Comparison of ENCODE assay signal across 25 mouse cellular contexts in the genomic region with DNA sequence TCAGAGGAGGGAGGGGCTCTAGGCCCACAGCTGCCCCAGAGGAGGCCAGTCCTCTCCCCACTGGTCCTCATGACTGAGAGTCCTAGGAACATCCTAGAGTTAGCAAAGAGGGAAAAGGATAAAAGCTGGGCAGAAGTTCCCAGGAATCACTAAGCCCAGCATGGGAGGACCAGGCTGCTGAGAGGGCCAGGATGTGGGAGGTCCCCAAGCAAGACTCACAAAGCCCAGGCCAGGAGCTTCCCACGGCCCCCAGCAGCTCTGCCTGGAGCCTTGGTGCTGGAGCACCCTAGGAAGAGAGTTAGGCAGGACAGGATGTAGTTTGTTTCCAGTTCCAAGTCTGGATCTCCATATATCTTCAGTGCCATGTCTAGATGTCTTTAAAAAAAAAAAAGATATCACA. TPM values are rescaled to one million over a fixed set of nuclear protein-coding genes. Genes with fewer than 3 reads are reported as not detected.
DNase-seq lines count a peak whose midpoint lies in the region; ATAC-seq and TF ChIP-seq lines count a peak whose summit lies in the region.
"Had no signal": no experiment of that assay in that cellular context is flagged by ENCODE, and none has a peak within 500 bp of the region (broad histone marks: within the 10 kb centered on the region; RNA-seq: fewer than 3 reads in every experiment).

No protein-coding gene starts in this region.

- ATAC-seq in intestine, embryonic 16.5 days = no peak
- ATAC-seq in intestine, postnatal 0 days = no peak
- ATAC-seq in lung, postnatal 0 days = peak; percentile 30; the same call in 1 of the 2 replicates
- ATAC-seq: forebrain, embryonic 13.5 days; forebrain, embryonic 16.5 days; hindbrain, embryonic 16.5 days; intestine, embryonic 15.5 days; Patski had no signal

- no peaks in the 10 kb centered on the region for H3K9me3 ChIP-seq in heart, embryonic 10.5 days
- no peaks in the 10 kb centered on the region for H3K9me3 ChIP-seq in intestine, embryonic 16.5 days (ENCODE audit: control insufficient read depth, low read length)
- H3K9me3 ChIP-seq in intestine, postnatal 0 days (ENCODE audit: control insufficient read depth) = no peaks in the 10 kb centered on the region
- H3K9me3 ChIP-seq in lung, postnatal 0 days (ENCODE audit: low read length) = no peaks in the 10 kb centered on the region
- H3K9me3 ChIP-seq: forebrain, embryonic 10.5 days; forebrain, embryonic 13.5 days; G1E; heart, embryonic 13.5 days; hindbrain, embryonic 10.5 days; hindbrain, embryonic 13.5 days; intestine, embryonic 15.5 days had no signal

- peaks cover 17% of the 10 kb centered on the region for H3K4me1 ChIP-seq in heart, embryonic 10.5 days
- peaks cover 10% of the 10 kb centered on the region for H3K4me1 ChIP-seq in intestine, embryonic 16.5 days (ENCODE audit: control insufficient read depth, insufficient read depth, low read length)
- no peaks in the 10 kb centered on the region for H3K4me1 ChIP-seq in intestine, postnatal 0 days (replicated peaks; ENCODE audit: control insufficient read depth, insufficient read depth, low read length)
- peaks cover 4% of the 10 kb centered on the region; the same call in 1 of the 2 replicates for H3K4me1 ChIP-seq in lung, postnatal 0 days (ENCODE audit: insufficient read depth, low read depth, low read length)

- WGBS in heart, embryonic 10.5 days = 52% methylated on average over 1 of the region's 1 CpGs
- WGBS in intestine, embryonic 16.5 days = 58% methylated on average over 1 of the region's 1 CpGs
- 89% methylated on average over 1 of the region's 1 CpGs for WGBS in intestine, postnatal 0 days
- 44% methylated on average over 1 of the region's 1 CpGs for WGBS in lung, postnatal 0 days

- H3K36me3 ChIP-seq in heart, embryonic 10.5 days = peaks cover 6% of the 10 kb centered on the region; the same call in 1 of the 2 replicates
- H3K36me3 ChIP-seq in intestine, embryonic 16.5 days (ENCODE audit: control insufficient read depth, insufficient read depth, low read length) = no peaks in the 10 kb centered on the region
- H3K36me3 ChIP-seq in intestine, postnatal 0 days (ENCODE audit: control insufficient read depth, insufficient read depth) = no peaks in the 10 kb centered on the region
- no peaks in the 10 kb centered on the region for H3K36me3 ChIP-seq in lung, postnatal 0 days (ENCODE audit: insufficient read depth, low read length)
- H3K36me3 ChIP-seq: forebrain, embryonic 10.5 days; heart, embryonic 13.5 days; intestine, embryonic 15.5 days had no signal

- H3K4me3 ChIP-seq in heart, embryonic 10.5 days = no peak overlapping the region
- H3K4me3 ChIP-seq in intestine, embryonic 16.5 days (ENCODE audit: low read length) = no peak overlapping the region
- no peak overlapping the region for H3K4me3 ChIP-seq in intestine, postnatal 0 days (ENCODE audit: low read depth, low read length)
- no peak overlapping the region for H3K4me3 ChIP-seq in lung, postnatal 0 days (ENCODE audit: low read depth, low read length)
- H3K4me3 ChIP-seq: forebrain, embryonic 10.5 days; forebrain, embryonic 13.5 days; heart, embryonic 13.5 days; hindbrain, embryonic 10.5 days; hindbrain, embryonic 13.5 days; intestine, embryonic 15.5 days had no signal

- no peak for TF ChIP-seq EP300 in lung, postnatal 0 days (IDR thresholded peaks at IDR 0.05)

- peaks cover 35% of the 10 kb centered on the region for H3K27me3 ChIP-seq in heart, embryonic 10.5 days (ENCODE audit: insufficient read depth, poor library complexity, severe bottlenecking)
- peaks cover 18% of the 10 kb centered on the region for H3K27me3 ChIP-seq in intestine, embryonic 16.5 days (replicated peaks; ENCODE audit: control insufficient read depth, insufficient read depth, low read length)
- peaks cover 32% of the 10 kb centered on the region for H3K27me3 ChIP-seq in intestine, postnatal 0 days (replicated peaks; ENCODE audit: control insufficient read depth, insufficient read depth, low read length)
- H3K27me3 ChIP-seq in lung, postnatal 0 days (replicated peaks; ENCODE audit: insufficient read depth, low read length) = 0 out of 2 replicates have a peak, but pooled peaks cover 7% of the 10 kb centered on the region
- H3K27me3 ChIP-seq: CH12.LX, Patski had no signal

- 0 out of 2 replicates have a peak overlapping the region, but pooled peaks have one; percentile 8 for H3K9ac ChIP-seq in intestine, embryonic 16.5 days (ENCODE audit: low read depth, low read length)
- no peak overlapping the region for H3K9ac ChIP-seq in intestine, postnatal 0 days (ENCODE audit: low read depth, low read length)
- no peak overlapping the region for H3K9ac ChIP-seq in lung, postnatal 0 days (replicated peaks; ENCODE audit: low read depth)
- H3K9ac ChIP-seq: forebrain, embryonic 13.5 days; heart, embryonic 13.5 days; hindbrain, embryonic 13.5 days; intestine, embryonic 15.5 days had no signal

- peak; percentile 93 for DNase-seq in heart, adult 11 months
- no peak for DNase-seq in heart, embryonic 10.5 days (ENCODE audit: low spot score)
- DNase-seq in lung, postnatal 0 days (ENCODE audit: low spot score) = no peak
- no peak for DNase-seq in lung, postnatal 36 days
- DNase-seq: adrenal gland, postnatal 10 days; adrenal gland, postnatal 36 days; B cell, adult 2 months; cerebellum, adult 18-20 months; cerebellum, adult 9-10 months; cerebellum, postnatal 14 days; gastrocnemius, postnatal 14 days; heart, postnatal 36 days had no signal

- no peak for TF ChIP-seq CTCF in intestine, postnatal 0 days (IDR thresholded peaks at IDR 0.05; ENCODE audit: low read depth)
- TF ChIP-seq CTCF in lung, postnatal 0 days (IDR thresholded peaks at IDR 0.05) = no peak

- H3K27ac ChIP-seq in heart, embryonic 10.5 days = no peak overlapping the region
- no peak overlapping the region for H3K27ac ChIP-seq in intestine, embryonic 16.5 days (ENCODE audit: low read length)
- H3K27ac ChIP-seq in intestine, postnatal 0 days (ENCODE audit: low read depth, low read length) = no peak overlapping the region
- peak overlapping the region; percentile 26; the same call in 1 of the 2 replicates for H3K27ac ChIP-seq in lung, postnatal 0 days (ENCODE audit: low read length)
- H3K27ac ChIP-seq: forebrain, embryonic 10.5 days; forebrain, embryonic 13.5 days; heart, embryonic 13.5 days; hindbrain, embryonic 10.5 days; hindbrain, embryonic 13.5 days; intestine, embryonic 15.5 days had no signal

- H3K4me2 ChIP-seq in intestine, embryonic 16.5 days (ENCODE audit: low read depth, low read length) = no peak overlapping the region
- no peak overlapping the region for H3K4me2 ChIP-seq in intestine, postnatal 0 days (replicated peaks; ENCODE audit: low read depth)
- H3K4me2 ChIP-seq in lung, postnatal 0 days (replicated peaks; ENCODE audit: low read depth, low read length) = no peak overlapping the region
- H3K4me2 ChIP-seq: forebrain, embryonic 13.5 days; heart, embryonic 13.5 days; hindbrain, embryonic 13.5 days; intestine, embryonic 15.5 days had no signal

RNA-seq across cellular contexts. Expression of gene Pik3cd, which starts 24.4 kb away (rescaled TPM):
- 3.4 and 4.8 TPM in 2 replicates for polyA plus RNA-seq in heart, embryonic 10.5 days (2016; fragmentation: Nextera tagmentation; extraction: Ambion mirVana)
- polyA plus RNA-seq in intestine, embryonic 16.5 days (2015; fragmentation: Nextera tagmentation; extraction: Ambion mirVana) = 4.8 and 5.2 TPM in 2 replicates
- polyA plus RNA-seq in intestine, postnatal 0 days (2015; fragmentation: Nextera tagmentation; extraction: Ambion mirVana) = 2.5 TPM in 2 replicates
- polyA plus RNA-seq in lung, postnatal 0 days (2015; fragmentation: Nextera tagmentation; extraction: Ambion mirVana) = 3.8 and 4.0 TPM in 2 replicates

RNA-seq across cellular contexts. Expression of gene Tmem201, which starts 59.8 kb away (rescaled TPM):
- 43.1 and 54.0 TPM in 2 replicates for polyA plus RNA-seq in heart, embryonic 10.5 days (2016; fragmentation: Nextera tagmentation; extraction: Ambion mirVana)
- polyA plus RNA-seq in intestine, embryonic 16.5 days (2015; fragmentation: Nextera tagmentation; extraction: Ambion mirVana) = 21.2 and 22.8 TPM in 2 replicates
- 8.7 and 9.6 TPM in 2 replicates for polyA plus RNA-seq in intestine, postnatal 0 days (2015; fragmentation: Nextera tagmentation; extraction: Ambion mirVana)
- 8.2 and 9.4 TPM in 2 replicates for polyA plus RNA-seq in lung, postnatal 0 days (2015; fragmentation: Nextera tagmentation; extraction: Ambion mirVana)
